Mouse (Mus musculus): Measurements from ENCODE around the gene Unc45b. TPM values are rescaled to one million over a fixed set of nuclear protein-coding genes. Genes with fewer than 3 reads are reported as not detected.

Unc45b gene
- polyA plus RNA-seq, 2 experiments from 2014 or later, result not detected

Other genes starting within 250 kb of the Unc45b start
- under 1 TPM in 1 of 2 experiments, not detected in 1; 0.67 TPM for gene Cct6b, start 146.2 kb upstream of the Unc45b start, polyA plus RNA-seq (2017; shearing (Covaris generic))
- 10 to 100 TPM; 31.2 to 33.4 TPM for gene Zfp830, start 146.2 kb upstream of the Unc45b start, polyA plus RNA-seq (2017; shearing (Covaris generic))
- gene Lig3, start 129.4 kb upstream of the Unc45b start, polyA plus RNA-seq (2017; shearing (Covaris generic)), result 10 to 100 TPM; 15.5 to 18.6 TPM
- gene Rffl, start 39.3 kb upstream of the Unc45b start, polyA plus RNA-seq (2017; shearing (Covaris generic)), result 1 to 10 TPM; 7.9 to 9.4 TPM
- 10 to 100 TPM; 21.4 to 28.1 TPM for gene Rad51d, start 19.9 kb upstream of the Unc45b start, polyA plus RNA-seq (2017; shearing (Covaris generic))
- under 1 TPM in 1 of 2 experiments, not detected in 1; 0.25 TPM for gene Fndc8, start 18.4 kb upstream of the Unc45b start, polyA plus RNA-seq (2017; shearing (Covaris generic))
- 10 to 100 TPM; 34.6 to 37.7 TPM for gene Nle1, start 2.1 kb upstream of the Unc45b start, polyA plus RNA-seq (2017; shearing (Covaris generic))
- gene Slfn5, start 40.8 kb downstream of the Unc45b start, polyA plus RNA-seq (2017; shearing (Covaris generic)), result 10 to 100 TPM; 28.0 to 37.3 TPM
- gene Slfn9, start 81.3 kb downstream of the Unc45b start, polyA plus RNA-seq (2017; shearing (Covaris generic)), result 10 to 100 TPM; 16.2 to 24.2 TPM
- gene Slfn8, start 110.3 kb downstream of the Unc45b start, polyA plus RNA-seq (2017; shearing (Covaris generic)), result 10 to 100 TPM; 61.2 to 85.7 TPM
- 100 to 1,000 TPM; 893 to 932 TPM for gene Slfn2, start 154.6 kb downstream of the Unc45b start, polyA plus RNA-seq (2017; shearing (Covaris generic))
- gene Slfn1, start 206.3 kb downstream of the Unc45b start, polyA plus RNA-seq (2017; shearing (Covaris generic)), result 100 to 1,000 TPM; 280 to 284 TPM